Mouse (Mus musculus) kidney, adult 2 months (tissue): Measurements from ENCODE around the gene Tbc1d16.
A peak's percentile ranks its signal among the peaks of the same experiment; 100 is the strongest.

Experiments used
- CTCF ChIP-seq: fragments of 200-500 bp; conservative IDR thresholded peaks from 2 replicates; pipeline ENCODE4 v1.5.1; 2011; ENCODE audit warnings: low read depth, mild to moderate bottlenecking, control low read depth, low read length, moderate library complexity, mixed read lengths; ENCODE audit not compliant: insufficient read depth, insufficient read length
- POLR2A ChIP-seq: fragments of 200-500 bp; IDR thresholded peaks from one replicate; pipeline ENCODE4 v1.6.1; 2011; ENCODE audit warnings: low read depth, low read length, control low read depth

GRCm38 (mm10) chr11:119235596-119235995 lies 7.3 kb upstream of the Tbc1d16 start:
- TF ChIP-seq POLR2A, result no peak
- peak; percentile 60 for TF ChIP-seq CTCF
